Mouse (Mus musculus) lung, adult 2 months (tissue): ENCODE results near the gene Gfer. TPM values are rescaled to one million over a fixed set of nuclear protein-coding genes. Genes with fewer than 3 reads are reported as not detected.

ENCODE experiments used
- DNase-seq: peaks from one replicate; pipeline ENCODE4 v3.0.0; 2022
- H3K4me1 ChIP-seq: fragments of 200-500 bp; 2 replicates; pipeline ENCODE4 v1.6.1; 2011; ENCODE audit warnings: low read length; ENCODE audit not compliant: control insufficient read depth, insufficient read depth
- H3K4me3 ChIP-seq: fragments of 200-500 bp; replicated peaks from 2 replicates; pipeline ENCODE3; 2011; ENCODE audit warnings: low read depth, mild to moderate bottlenecking, control low read depth, low read length; ENCODE audit errors: extremely low read depth
- CTCF ChIP-seq: fragments of 200-500 bp; IDR thresholded peaks from 2 replicates; pipeline ENCODE4 v1.5.1; 2011; ENCODE audit warnings: mild to moderate bottlenecking, low read length, control low read depth; ENCODE audit not compliant: insufficient read depth
- POLR2A ChIP-seq: fragments of 200-500 bp; IDR thresholded peaks from 2 replicates; pipeline ENCODE4 v1.6.1; 2011; ENCODE audit warnings: low read depth, mild to moderate bottlenecking, control low read depth, low read length, borderline replicate concordance; ENCODE audit errors: extremely low read depth
- WGBS: fragments of 180-500 bp; shearing (Covaris S2); methylation state at CpG from one replicate; pipeline ENCODE4 v1.1.7; 2018; 5-methylcytosine and 5-hydroxymethylcytosine counted together
- polyA plus RNA-seq: library from polyadenylated mRNA; depleted of rRNA; stranded (reverse); fragments of >200 nt; gene quantifications from 2 replicates; pipeline ENCODE4 v1.2.3, GENCODE M21; 2012; rRNA removed

Gene Gfer
- polyA plus RNA-seq, result 13.7 and 20.3 TPM in 2 replicates

DNA sequence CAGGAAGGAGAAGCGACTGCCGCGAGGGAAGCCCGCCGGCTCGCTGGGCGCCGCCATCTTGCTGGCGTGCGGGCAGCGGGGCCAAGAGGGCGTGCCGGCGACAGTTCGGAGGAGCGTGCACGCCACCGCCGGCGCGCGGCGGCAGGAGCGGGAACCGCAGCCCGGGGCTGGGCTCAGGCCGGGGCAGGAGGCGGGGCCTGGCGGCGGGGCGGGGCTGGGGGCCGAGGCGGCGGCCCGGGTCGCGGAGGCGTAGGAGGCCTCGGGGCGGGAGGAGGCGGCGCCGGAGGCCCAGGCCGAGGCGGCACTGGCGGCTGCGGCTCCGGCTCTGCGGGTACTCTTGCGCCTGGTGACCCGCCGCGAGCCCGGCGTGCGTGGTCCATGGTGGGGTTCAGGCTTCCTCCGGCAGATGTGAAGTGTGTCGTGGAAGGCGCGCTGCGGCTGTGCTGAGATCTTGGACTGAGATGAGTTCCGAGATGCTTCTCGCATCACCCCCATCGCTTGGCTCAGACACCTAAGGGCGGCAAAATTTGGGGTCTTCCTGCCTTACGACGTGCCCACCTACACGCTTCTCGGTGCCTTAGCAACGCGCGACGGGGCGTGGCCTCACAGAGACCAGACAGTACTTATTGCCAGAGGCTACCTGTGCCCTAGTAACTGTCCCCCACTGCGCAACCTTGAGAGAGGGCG lies at the start of gene Gfer, which contains the start of gene Noxo1:
TSS of gene Gfer (minus strand) at position 146 of the 687 bp plus-strand sequence.
TSS of gene Noxo1 (plus strand) at position 224 of the 687 bp plus-strand sequence.
- peak; percentile 82 for DNase-seq
- peaks cover 2% of the 10 kb centered on the region for H3K4me1 ChIP-seq
- TF ChIP-seq CTCF (no peak), POLR2A (peak; percentile 43; the same call in 1 of the 2 replicates)
- H3K4me3 ChIP-seq, result peak within 1 kb of the TSS; percentile 99
- 1% methylated on average over 72 of the region's 76 CpGs for WGBS

DNA sequence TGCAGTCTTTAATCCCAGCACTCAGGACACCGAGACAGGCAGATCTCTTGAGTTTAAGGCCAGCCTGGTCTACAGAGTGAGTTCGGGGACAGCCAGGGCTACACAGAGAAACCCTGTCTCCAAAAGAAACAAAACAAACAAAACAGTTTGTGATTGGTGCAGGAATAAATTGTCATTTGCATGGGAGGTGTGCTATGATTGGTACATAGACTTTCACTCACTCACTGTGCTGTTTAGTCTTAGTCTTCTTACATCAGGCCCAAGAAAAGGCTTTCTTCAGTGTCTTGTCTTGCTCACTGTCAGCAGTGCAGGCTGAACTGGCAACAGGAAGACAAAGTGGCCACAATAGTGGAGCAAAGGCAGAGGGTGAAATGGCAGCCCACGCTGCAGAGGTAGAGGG lies 48.4 kb upstream of the Gfer start:
- no peak for DNase-seq
- TF ChIP-seq POLR2A (no peak), CTCF (no peak)
- Histone ChIP-seq H3K4me3 (no peak overlapping the region), H3K4me1 (no peaks in the 10 kb centered on the region)
- 74% methylated on average over 3 of the region's 3 CpGs for WGBS

DNA sequence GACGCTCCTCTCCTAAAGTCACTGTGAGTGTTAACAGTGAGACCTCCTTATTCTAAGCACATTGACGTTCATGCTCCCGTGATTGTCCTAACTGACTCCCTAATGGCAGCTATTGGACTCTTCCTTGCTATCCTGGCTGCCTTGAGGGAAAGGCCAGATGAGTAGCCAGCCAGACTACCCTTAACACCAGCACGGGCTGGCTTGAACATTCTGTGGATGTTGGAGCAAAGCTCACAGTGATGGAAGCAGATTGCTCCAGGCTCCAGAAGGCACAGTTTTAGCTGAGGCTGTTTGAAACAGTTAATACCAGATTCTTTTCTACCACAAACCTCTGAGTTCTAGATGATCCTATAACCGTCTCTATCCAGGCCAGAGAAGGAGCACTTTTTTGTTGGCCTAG lies 47.9 kb upstream of the Gfer start:
- TF ChIP-seq POLR2A (no peak), CTCF (no peak)
- Histone ChIP-seq H3K4me3 (no peak overlapping the region), H3K4me1 (no peaks in the 10 kb centered on the region)
- DNase-seq, result no peak
- 72% methylated on average over 5 of the region's 5 CpGs for WGBS

DNA sequence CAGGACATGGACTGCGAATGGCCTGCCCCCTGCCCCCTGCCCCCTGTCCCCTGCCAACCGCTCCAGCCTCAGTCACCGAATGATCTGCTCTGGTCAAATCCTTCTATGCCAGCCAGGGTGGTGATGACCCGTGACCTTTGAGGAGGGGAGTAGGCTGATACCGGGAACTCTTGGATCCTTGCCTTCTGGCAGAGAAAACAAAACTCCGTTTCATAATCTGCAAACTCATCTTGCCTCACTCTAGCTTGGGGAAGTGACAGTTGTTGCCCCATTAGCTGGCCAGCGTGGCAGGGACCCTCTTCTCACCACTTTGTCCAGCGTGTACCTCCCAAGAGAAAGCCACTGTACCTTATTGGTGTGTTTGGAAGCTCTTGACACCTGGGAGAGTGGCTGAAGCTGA lies 46.4 kb upstream of the Gfer start:
- DNase-seq, result no peak
- WGBS, result 56% methylated on average over 8 of the region's 8 CpGs
- no peak overlapping the region for H3K4me3 ChIP-seq
- TF ChIP-seq CTCF (no peak), POLR2A (no peak)
- peaks cover 3% of the 10 kb centered on the region; the same call in 1 of the 2 replicates for H3K4me1 ChIP-seq

DNA sequence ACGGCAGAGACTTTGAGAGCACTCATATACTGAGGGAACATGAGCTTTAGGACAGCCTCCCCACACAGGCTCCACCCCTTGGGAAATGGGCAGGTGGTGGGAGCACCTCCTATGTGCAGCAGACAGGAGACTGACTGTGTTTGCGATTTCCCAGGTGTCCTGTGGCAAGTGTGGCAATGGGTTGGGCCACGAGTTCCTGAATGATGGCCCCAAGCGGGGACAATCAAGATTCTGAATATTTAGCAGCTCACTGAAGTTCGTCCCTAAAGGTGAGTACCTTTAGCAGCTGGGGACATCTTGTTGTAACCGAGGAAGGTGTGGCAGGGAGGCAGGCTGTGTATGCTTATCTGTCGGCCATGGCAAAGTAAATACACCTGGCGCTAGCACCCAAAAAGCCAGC lies 44.0 kb upstream of the Gfer start:
- Histone ChIP-seq H3K4me1 (peaks cover 5% of the 10 kb centered on the region; the same call in 1 of the 2 replicates), H3K4me3 (no peak overlapping the region)
- TF ChIP-seq POLR2A (no peak), CTCF (no peak)
- 80% methylated on average over 8 of the region's 8 CpGs for WGBS
- no peak for DNase-seq

DNA sequence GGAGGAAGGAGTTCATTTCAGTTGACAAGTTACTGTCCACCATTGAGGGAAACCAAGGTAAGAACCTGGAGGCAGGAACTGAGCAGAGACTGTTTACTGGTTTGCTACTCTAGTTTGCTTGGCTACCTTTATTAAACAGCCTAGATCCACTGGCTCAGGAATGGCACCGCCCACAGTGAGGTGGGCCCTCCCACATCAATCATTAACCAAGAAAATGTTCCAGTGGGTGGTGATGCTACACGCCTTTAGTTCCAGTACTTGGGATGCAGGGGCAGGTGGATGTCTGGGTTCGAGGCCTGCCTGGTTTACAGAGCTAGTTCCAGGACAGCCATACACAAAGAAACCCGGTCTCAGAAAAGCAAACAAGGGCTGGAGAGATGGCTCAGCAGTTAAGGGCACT lies 42.3 kb upstream of the Gfer start:
- no peak for DNase-seq
- Histone ChIP-seq H3K4me1 (peaks cover 5% of the 10 kb centered on the region; the same call in 1 of the 2 replicates), H3K4me3 (no peak overlapping the region)
- WGBS, result 71% methylated on average over 4 of the region's 4 CpGs
- TF ChIP-seq POLR2A, result no peak
- no peak for TF ChIP-seq CTCF

DNA sequence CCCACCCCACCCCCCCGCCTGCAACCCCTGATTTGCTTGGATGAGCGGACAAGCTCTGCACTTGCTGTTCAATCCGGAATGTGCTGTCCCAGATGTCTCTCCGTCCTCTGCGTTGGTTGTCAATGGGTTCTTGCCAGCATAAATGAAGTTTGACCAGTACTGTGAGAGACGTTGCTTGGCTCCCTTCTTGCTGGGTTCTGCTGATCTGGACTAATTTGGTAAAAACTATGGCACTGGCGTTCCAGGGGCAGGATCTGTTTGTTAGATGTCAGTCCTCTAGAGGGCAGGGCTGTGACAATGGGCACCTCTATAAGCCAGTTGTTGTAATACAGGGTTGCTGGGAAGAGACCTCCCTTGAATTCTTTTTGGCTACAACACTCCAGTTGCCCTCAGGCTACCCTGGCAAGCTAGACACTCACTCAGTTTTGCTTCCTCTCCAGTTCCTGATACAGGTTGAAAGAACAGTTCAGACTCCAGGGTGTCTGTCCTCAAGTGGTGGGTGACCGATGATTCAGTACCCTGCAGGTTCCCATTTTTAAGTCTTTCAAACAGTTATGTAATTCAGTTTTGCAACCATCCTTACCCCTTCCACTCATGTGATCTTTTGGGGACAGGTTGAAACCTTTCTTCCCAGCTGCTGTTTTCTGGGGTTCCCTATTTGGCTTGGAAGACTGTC lies 41.3 kb upstream of the Gfer start:
- WGBS, result 15% methylated on average over 8 of the region's 8 CpGs
- H3K4me1 ChIP-seq, result peaks cover 5% of the 10 kb centered on the region; the same call in 1 of the 2 replicates
- H3K4me3 ChIP-seq, result peak overlapping the region; percentile 81
- TF ChIP-seq CTCF (no peak), POLR2A (no peak)
- DNase-seq, result no peak

DNA sequence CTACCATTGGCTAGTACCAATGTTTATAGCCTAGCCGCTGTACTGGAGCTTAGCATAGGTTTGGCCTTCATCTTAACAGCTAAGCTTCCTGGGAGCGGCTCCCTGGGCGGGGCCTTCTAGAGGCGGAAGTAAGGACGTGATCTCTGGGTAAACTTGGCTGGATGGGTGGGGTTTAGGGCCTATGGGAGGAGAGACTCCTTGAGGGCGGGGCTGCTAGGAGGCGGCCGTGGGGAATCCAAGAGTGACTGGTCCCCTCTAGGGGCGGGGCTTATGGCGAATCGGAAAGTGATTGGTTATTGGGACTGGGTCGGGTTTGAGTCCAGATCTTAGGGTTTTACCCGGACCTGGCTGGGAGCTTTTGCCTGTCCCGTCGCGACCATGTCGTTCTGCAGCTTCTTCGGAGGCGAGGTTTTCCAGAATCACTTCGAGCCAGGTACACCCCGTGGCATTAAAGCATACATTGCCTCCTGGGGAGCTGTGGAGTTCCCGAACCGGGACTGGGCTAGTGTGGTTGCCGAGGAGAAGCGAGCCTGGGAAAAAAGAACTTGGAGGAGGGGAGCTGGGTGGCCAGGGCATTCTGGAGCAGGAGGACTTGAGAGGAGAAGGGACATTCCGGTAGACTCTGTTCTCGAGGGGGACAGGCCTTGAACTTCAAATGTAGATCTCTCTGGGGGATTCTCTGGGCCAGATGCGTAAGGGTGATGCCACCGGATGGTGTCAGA lies 40.5 kb upstream of the Gfer start, which contains the start of gene Msrb1:
TSS of gene Msrb1 (plus strand) at position 313 of the 722 bp plus-strand sequence.
- H3K4me3 ChIP-seq, result peak within 1 kb of the TSS; percentile 81
- peak; percentile 93 for DNase-seq
- WGBS, result under 1% methylated on average over 29 of the region's 29 CpGs
- peaks cover 5% of the 10 kb centered on the region; the same call in 1 of the 2 replicates for H3K4me1 ChIP-seq
- TF ChIP-seq POLR2A (peak; percentile 93; the same call in 1 of the 2 replicates), CTCF (no peak)

DNA sequence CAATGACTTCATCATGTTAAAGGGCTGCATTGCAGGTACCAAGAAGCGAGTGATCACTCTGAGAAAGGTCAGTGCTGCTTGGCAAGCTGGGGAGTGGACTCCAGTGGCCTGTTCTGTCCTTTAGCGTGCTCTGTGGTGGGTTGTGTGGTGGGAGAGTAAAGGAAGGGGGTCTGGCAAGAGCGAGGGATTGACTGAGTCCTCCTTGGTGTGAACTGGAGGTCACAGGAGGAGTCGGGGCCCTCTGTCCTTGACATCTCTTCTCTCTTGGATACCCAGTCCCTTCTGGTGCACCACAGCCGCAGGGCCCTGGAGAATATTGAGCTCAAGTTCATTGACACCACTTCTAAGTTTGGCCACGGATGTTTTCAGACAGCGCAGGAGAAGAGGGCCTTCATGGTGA lies 39.5 kb upstream of the Gfer start:
- peaks cover 5% of the 10 kb centered on the region; the same call in 1 of the 2 replicates for H3K4me1 ChIP-seq
- 84% methylated on average over 7 of the region's 7 CpGs for WGBS
- DNase-seq, result no peak

More for the DNA sequence above, 39.5 kb upstream of the Gfer start:
- no peak for TF ChIP-seq POLR2A
- TF ChIP-seq CTCF, result no peak
- H3K4me3 ChIP-seq, result no peak overlapping the region
